Mouse (Mus musculus): ENCODE results near the gene Mrps12.
A peak's percentile ranks its signal among the peaks of the same experiment; 100 is the strongest.

Mrps12 gene

DNA sequence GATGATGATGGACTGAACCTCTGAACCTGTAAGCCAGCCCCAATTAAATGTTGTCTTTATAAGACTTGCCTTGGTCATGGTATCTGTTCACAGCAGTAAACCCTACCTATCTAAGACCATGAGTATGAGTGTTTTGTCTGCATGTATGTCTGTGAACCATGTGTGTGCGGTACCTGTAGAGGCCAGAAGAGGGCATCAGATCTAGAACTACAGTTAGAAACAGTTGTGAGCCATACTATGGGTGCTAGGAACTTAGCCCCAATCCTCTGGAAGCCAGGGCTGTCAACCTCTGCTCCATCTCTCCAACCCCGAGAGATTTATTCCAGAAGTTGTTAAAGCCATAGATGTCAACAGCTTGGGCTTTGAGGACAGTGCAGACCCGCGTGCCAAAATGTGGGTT lies 41.4 kb downstream of the Mrps12 start:
- DNase-seq = no peak

DNA sequence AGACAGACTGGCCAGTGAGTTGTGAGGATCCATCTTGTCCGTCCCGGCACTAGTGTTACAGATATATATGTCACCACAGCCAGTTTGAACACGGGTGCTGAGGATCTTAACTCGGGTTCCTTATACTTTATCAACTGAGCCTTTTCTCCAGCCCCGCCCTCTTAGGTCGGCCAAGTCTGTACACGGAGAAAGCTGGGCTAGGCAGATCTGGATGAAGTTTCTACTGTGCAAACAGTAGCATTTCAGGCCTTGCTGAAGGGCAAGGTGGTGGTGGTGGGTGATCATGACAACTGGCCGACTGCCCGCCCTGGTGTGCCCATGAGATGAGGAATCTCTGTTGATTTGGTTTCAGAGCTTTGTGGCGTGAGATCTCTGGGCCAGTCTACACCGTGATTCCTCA lies 44.3 kb downstream of the Mrps12 start:
- DNase-seq = no peak

DNA sequence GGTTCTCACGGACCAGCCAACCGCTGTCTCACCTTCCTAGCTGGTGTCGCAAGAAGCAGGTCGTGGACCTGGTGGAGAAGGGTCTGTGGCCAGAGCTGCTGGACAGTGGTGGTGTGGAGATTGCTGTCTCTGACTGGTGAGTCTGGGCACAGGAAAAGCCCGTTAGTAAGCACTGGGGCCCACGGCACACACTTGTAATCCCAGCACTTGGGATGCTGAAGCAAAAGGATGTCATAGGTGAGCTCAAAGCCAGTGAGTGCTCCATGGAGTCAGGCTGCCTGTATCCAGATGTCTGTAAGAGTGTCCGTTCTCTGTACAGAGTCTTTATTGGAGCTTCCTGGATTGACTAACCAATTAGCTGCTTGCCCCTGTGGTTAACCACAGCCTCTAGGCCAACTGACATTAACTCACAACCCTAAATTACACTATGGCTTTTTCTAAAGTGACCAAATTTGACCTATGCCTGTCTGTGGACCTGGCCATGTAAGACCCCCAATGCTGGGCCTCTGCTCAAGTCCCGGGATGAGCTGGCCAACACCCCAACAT lies 46.6 kb downstream of the Mrps12 start:
- no peak for DNase-seq

DNA sequence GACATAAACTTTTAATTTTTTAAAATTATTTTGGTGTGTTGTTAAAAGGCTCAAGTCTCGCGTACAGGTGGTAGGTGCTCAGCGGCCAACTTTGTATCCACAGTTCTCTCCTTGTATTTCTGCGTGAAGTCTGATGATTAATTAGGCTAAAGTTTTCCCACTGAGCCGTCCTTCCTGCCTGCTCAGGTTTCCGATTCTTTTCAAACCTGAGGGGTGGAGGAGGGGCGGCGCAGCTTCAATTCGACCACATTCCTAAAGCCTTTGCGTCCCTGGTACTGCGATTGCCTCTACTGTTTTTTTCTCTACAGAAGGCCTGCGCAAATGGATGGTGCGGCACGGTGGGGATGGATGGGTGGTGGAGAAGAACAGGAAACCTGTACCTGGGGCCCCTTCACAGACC lies 47.2 kb downstream of the Mrps12 start:
- DNase-seq = peak; percentile 42

DNA sequence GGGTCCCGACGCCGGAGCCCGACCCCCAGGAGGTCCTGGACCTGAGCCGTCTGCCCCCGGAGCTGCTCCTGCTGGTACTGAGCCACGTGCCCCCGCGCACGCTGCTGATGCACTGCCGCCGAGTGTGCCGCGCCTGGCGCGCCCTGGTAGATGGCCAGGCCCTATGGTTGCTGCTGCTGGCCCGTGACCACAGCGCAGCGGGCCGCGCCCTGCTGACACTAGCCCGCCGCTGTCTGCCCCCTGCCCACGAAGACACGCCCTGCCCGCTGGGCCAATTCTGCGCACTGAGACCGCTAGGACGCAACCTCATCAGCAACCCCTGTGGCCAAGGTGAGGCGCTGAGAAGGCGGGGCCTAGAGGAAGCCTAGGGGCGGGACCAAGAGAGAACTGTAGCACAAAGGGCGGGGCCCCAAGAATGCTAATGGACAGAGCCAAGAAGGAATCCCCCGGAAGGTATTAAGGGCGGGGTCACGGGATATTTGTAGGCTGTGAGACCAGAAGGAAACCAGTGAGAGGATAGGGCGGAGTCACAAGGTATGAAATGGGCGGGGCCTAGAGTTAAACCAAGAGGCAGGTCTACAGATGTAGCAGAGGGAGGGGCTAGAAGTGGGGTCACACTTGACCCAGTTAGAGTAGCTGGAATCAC lies 48.2 kb downstream of the Mrps12 start:
- peak; percentile 99 for DNase-seq

DNA sequence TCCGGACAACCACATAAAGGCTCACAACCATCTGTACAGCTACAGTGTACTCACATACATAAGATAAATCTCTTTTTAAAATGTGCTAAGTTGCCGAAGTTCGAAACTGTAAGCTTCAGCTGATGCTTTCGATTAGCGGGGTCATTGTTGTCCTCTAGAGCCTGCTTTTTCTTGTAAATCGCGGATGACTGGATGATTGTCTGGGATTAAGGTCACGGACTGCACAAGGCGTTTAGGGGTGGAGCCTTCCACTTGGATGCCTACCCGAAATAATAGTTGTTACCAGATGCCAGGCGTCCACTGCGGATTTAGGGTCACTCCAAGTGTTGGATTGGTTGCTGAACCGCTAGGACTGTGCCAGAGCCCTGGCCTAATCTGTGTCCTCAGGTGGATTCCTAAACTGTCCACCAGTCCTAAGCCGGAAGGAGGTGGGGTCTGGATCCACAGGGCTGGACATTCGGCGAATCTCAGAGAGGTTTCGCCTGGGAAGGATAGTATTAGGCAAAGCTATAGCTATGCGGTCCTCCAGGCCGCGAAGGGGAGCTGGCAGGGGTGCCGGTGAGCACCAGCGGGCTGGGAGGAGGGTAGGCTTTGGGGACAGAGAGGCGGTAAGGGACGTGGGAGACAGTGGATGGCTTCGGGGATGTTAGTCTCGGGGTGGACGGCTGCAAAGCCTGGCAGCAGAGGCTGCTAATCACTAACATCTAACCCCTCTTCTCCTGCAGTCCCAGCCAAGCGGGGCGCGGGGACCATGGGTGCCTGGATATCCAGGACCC lies 48.9 kb downstream of the Mrps12 start, which contains the start of gene Fbxo27:
Gene Fbxo27, plus strand, starts transcription at position 305 of the 776 bp plus-strand sequence.
- peak; percentile 80 for DNase-seq

DNA sequence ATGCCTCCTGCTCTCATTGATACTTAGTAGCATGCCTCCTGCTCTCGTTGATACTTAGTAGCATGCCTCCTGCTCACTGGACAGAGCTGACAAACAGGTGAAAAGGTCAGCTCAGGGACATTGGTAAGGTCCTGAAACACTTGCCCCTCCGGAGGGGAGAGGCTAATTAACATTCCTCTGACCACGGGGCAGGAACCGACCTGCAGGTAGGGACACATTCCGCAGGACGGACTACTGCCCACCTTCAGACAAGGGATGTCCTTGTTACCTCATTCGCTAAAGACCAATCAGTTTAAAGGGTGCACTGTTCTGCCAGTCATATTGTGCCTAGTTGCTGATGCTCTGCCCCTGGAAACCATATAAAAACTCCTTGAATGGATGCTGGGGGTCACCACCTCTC lies 50.5 kb downstream of the Mrps12 start:
- DNase-seq = no peak
